Mouse (Mus musculus): ENCODE measurements around the gene Aasdhppt. TPM values are rescaled to one million over a fixed set of nuclear protein-coding genes. Genes with fewer than 3 reads are reported as not detected.

Aasdhppt gene
- polyA plus RNA-seq, 1 experiment from 2014 or later: 39.0 TPM

DNA sequence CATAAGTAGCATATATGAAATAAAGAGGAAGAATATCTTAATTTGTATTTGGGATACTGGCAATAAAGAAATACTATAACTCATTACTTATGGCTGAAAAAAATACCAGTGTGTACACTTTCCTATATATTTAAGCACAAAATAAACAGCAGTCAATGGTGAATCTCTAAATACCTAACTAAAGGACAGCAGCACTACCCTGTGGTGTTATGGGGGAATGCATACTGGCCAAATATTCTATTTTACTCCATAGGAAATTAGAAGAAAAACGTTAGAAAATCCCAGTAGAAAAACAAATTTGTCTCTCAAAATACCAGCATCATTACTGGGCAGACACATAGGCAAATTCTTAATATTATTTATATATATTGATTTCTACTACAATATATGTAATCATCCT, 4.4 kb downstream of the Aasdhppt start:
- Histone ChIP-seq H3K27me3 (replicated peaks; ENCODE audit: control insufficient read depth, insufficient read depth, low read length) (no peaks in the 10 kb centered on the region), H3K9ac (ENCODE audit: low read depth, low read length) (no peak overlapping the region), H3K27ac (ENCODE audit: low read depth, low read length) (no peak overlapping the region), H3K4me2 (no peak overlapping the region), H3K4me3 (ENCODE audit: low read depth, low read length) (no peak overlapping the region), H3K9me3 (ENCODE audit: control insufficient read depth, low read length) (no peaks in the 10 kb centered on the region), H3K4me1 (replicated peaks; ENCODE audit: control insufficient read depth, insufficient read depth, low read length) (no peaks in the 10 kb centered on the region; the same call in 1 of the 2 replicates), H3K36me3 (ENCODE audit: control insufficient read depth, insufficient read depth, low read length) (peaks cover 5% of the 10 kb centered on the region; the same call in 1 of the 2 replicates)
- 50% methylated on average over 1 of the region's 1 CpGs for WGBS
- ATAC-seq (replicated peaks; ENCODE audit: low FRiP score) (no peak), DNase-seq (ENCODE audit: low spot score) (no peak)

DNA sequence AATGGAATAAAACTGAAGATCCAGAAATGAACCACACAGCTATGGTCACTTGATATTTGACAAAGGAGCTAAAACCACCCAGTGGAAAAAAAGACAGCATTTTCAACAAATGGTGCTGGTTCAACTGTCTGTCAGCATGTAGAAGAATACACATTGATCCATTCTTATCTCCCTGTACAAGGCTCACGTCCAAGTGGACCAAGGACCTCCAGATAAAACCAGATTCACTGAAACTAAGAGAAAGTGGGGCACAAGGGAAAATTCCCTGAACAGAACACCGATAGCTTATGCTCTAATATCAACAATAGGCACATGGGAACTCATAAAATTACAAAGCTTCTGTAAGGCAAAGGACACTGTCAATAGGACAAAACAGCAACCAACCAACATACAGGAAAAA, 8.8 kb downstream of the Aasdhppt start:
- Histone ChIP-seq H3K4me1 (replicated peaks; ENCODE audit: control insufficient read depth, insufficient read depth, low read length) (no peaks in the 10 kb centered on the region), H3K9ac (ENCODE audit: low read depth, low read length) (no peak overlapping the region), H3K9me3 (ENCODE audit: control insufficient read depth, low read length) (no peaks in the 10 kb centered on the region), H3K27me3 (replicated peaks; ENCODE audit: control insufficient read depth, insufficient read depth, low read length) (no peaks in the 10 kb centered on the region), H3K27ac (ENCODE audit: low read depth, low read length) (no peak overlapping the region), H3K4me2 (no peak overlapping the region), H3K36me3 (ENCODE audit: control insufficient read depth, insufficient read depth, low read length) (peaks cover 9% of the 10 kb centered on the region), H3K4me3 (ENCODE audit: low read depth, low read length) (no peak overlapping the region)
- DNase-seq (ENCODE audit: low spot score) (no peak), ATAC-seq (replicated peaks; ENCODE audit: low FRiP score) (0 out of 2 replicates have a peak, but pooled peaks have one; percentile 39)
- 64% methylated on average over 2 of the region's 2 CpGs for WGBS

DNA sequence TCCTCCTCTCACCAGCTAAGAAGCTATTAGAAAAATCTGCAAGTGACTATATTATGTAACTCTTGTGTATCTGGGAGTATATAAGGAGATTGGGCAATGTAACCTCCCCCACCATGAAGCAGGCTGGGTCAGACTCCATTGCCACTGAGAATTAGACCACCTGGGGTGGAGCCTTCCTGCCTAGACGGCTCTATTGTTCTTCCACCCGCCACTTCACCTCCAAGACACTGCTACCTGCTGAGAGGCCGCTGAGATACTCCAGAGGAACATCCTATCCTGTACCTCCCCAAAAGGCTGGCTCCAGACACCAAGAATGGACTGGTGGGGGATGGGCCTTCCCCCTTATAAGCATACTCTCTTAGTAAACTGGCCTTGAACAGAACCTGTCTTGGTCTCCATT, 25.4 kb downstream of the Aasdhppt start:
- ATAC-seq (replicated peaks; ENCODE audit: low FRiP score) (peak; percentile 41), DNase-seq (ENCODE audit: low spot score) (no peak)
- WGBS: 46% methylated on average over 3 of the region's 3 CpGs

DNA sequence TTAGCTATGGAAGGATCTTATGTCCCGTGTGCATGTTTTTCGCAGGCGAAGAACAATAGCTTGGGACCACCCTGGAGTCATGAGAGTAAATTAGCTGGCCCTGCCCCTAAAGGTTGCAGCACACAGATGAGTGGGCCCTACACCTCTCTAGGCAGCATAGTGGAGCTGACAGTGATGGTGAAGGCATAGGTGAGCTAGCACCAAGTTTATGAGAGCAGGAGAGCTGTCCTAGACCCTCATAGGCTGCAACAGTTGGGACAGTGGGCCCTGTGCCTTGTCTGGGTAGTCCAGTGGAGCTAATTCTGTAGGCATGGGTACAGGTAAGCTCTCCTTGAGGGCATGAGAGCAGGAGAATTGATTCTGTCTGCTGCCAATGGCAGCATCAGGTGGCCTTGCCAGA, 42.4 kb downstream of the Aasdhppt start:
- Histone ChIP-seq H3K4me1 (replicated peaks; ENCODE audit: control insufficient read depth, insufficient read depth, low read length) (no peaks in the 10 kb centered on the region), H3K27ac (ENCODE audit: low read depth, low read length) (no peak overlapping the region), H3K9ac (ENCODE audit: low read depth, low read length) (no peak overlapping the region), H3K9me3 (ENCODE audit: control insufficient read depth, low read length) (no peaks in the 10 kb centered on the region), H3K4me2 (no peak overlapping the region), H3K27me3 (replicated peaks; ENCODE audit: control insufficient read depth, insufficient read depth, low read length) (no peaks in the 10 kb centered on the region), H3K4me3 (ENCODE audit: low read depth, low read length) (no peak overlapping the region), H3K36me3 (ENCODE audit: control insufficient read depth, insufficient read depth, low read length) (no peaks in the 10 kb centered on the region)
- ATAC-seq (replicated peaks; ENCODE audit: low FRiP score): no peak
- WGBS: 86% methylated on average over 3 of the region's 3 CpGs
- no peak for DNase-seq (ENCODE audit: low spot score)

More for the DNA sequence above, 25.4 kb downstream of the Aasdhppt start:
- no peaks in the 10 kb centered on the region for H3K4me1 ChIP-seq (replicated peaks; ENCODE audit: control insufficient read depth, insufficient read depth, low read length)
- H3K27ac ChIP-seq (ENCODE audit: low read depth, low read length): no peak overlapping the region
- no peak overlapping the region for H3K4me3 ChIP-seq (ENCODE audit: low read depth, low read length)
- no peaks in the 10 kb centered on the region for H3K9me3 ChIP-seq (ENCODE audit: control insufficient read depth, low read length)
- H3K9ac ChIP-seq (ENCODE audit: low read depth, low read length): no peak overlapping the region
- H3K4me2 ChIP-seq: no peak overlapping the region
- no peaks in the 10 kb centered on the region for H3K27me3 ChIP-seq (replicated peaks; ENCODE audit: control insufficient read depth, insufficient read depth, low read length)
- no peaks in the 10 kb centered on the region for H3K36me3 ChIP-seq (ENCODE audit: control insufficient read depth, insufficient read depth, low read length)

DNA sequence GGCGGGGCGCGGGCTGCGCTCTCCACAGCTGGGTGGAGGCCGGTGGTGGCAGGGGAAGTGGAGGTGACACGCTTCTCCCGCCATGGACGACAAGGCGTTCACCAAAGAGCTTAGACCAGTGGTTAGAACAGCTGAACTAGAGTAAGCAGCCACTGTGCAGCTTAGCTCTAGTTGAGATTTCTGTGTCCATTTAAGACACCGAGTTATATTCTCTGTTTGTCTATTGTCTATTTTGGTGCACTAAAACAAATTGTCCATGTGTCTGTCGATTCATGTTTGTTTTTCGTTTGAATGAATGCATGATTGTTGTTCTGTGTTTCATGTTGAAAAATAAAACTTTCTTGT, 48.6 kb downstream of the Aasdhppt start:
- no peak for ATAC-seq (replicated peaks; ENCODE audit: low FRiP score)
- H3K27me3 ChIP-seq (replicated peaks; ENCODE audit: control insufficient read depth, insufficient read depth, low read length): no peaks in the 10 kb centered on the region
- H3K27ac ChIP-seq (ENCODE audit: low read depth, low read length): no peak overlapping the region
- H3K4me3 ChIP-seq (ENCODE audit: low read depth, low read length): 0 out of 2 replicates have a peak overlapping the region, but pooled peaks have one; percentile 10
- H3K36me3 ChIP-seq (ENCODE audit: control insufficient read depth, insufficient read depth, low read length): no peaks in the 10 kb centered on the region
- H3K4me1 ChIP-seq (replicated peaks; ENCODE audit: control insufficient read depth, insufficient read depth, low read length): no peaks in the 10 kb centered on the region
- no peak for DNase-seq (ENCODE audit: low spot score)
- no peak overlapping the region for H3K9ac ChIP-seq (ENCODE audit: low read depth, low read length)
- peaks cover 8% of the 10 kb centered on the region for H3K9me3 ChIP-seq (ENCODE audit: control insufficient read depth, low read length)
- H3K4me2 ChIP-seq: no peak overlapping the region
- 65% methylated on average over 12 of the region's 12 CpGs for WGBS

DNA sequence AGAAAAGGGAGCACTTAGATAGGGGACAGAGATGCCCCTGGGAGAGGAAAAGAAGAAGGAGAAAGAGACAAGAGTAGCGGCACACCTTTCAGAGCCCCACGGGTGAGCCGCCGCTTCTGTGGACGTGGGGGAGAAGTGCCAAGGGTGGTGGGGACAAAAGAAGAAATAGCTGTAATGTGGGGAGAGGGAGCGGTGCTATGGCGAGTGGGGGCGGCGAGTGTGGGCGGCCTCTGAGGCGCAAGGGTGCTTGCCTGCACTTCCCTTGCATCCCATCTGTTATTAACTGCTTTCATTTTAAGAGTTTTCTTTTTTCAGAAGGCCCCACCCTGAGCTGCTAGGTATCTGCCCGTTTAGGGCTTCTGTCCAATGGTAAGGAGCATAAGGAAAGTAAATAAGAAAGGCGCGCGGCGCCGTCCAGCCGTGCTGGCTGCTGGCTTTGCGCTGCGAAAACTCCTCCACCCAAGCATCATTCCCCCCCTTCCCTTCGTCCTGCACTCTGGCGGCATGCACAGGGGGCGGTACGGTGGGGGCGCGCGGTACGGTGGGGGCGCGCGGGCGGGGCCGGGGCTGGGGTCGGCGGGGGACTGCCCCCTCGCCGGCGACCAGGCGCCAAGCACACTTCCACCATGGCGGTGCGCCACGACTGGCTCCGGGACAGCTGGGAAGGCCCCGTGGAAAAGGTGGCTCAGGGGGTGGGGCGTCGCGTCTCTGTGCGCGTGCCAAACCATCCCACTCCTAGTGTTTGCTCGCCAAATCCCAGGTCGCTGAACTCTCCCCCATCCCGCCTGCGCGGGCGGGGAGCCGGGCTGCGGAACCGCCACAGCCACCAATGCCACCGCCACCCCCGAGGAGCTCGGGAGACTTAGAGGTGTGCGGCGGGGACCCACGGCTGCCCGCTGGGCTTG, 49.2 kb downstream of the Aasdhppt start:
- Histone ChIP-seq H3K9me3 (ENCODE audit: control insufficient read depth, low read length) (peaks cover 8% of the 10 kb centered on the region), H3K27me3 (replicated peaks; ENCODE audit: control insufficient read depth, insufficient read depth, low read length) (no peaks in the 10 kb centered on the region), H3K36me3 (ENCODE audit: control insufficient read depth, insufficient read depth, low read length) (no peaks in the 10 kb centered on the region), H3K4me2 (no peak overlapping the region), H3K9ac (ENCODE audit: low read depth, low read length) (no peak overlapping the region), H3K27ac (ENCODE audit: low read depth, low read length) (no peak overlapping the region), H3K4me3 (ENCODE audit: low read depth, low read length) (peak overlapping the region; percentile 10; the same call in 1 of the 2 replicates), H3K4me1 (replicated peaks; ENCODE audit: control insufficient read depth, insufficient read depth, low read length) (no peaks in the 10 kb centered on the region)
- DNase-seq (ENCODE audit: low spot score) (peak; percentile 73), ATAC-seq (replicated peaks; ENCODE audit: low FRiP score) (no peak; the same call in 1 of the 2 replicates)
- WGBS: 48% methylated on average over 64 of the region's 65 CpGs

DNA sequence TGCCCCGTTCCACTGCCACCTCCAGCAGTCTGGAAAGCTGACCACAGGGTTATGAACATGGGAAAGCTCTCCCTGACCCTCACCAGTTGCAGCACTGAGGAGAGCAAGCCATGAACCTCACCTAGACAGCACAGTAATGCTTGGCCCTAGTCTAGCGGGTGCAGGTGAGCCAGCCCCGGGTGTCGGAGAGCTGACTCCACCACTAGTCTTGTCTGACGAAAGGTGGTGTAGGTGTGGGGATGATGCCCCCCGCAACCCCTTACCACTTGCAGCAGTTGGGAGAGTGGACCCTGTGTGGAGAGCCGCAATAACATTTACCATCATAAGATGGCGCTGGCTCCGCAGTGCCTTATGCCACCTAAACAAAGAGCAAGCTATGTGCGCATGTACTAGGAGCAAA, 50.2 kb downstream of the Aasdhppt start:
- H3K27ac ChIP-seq (ENCODE audit: low read depth, low read length): no peak overlapping the region
- H3K9me3 ChIP-seq (ENCODE audit: control insufficient read depth, low read length): peaks cover 8% of the 10 kb centered on the region
- no peaks in the 10 kb centered on the region for H3K27me3 ChIP-seq (replicated peaks; ENCODE audit: control insufficient read depth, insufficient read depth, low read length)
- 85% methylated on average over 10 of the region's 10 CpGs for WGBS
- no peak overlapping the region for H3K4me2 ChIP-seq
- H3K36me3 ChIP-seq (ENCODE audit: control insufficient read depth, insufficient read depth, low read length): no peaks in the 10 kb centered on the region
- no peak for DNase-seq (ENCODE audit: low spot score)
- H3K4me3 ChIP-seq (ENCODE audit: low read depth, low read length): no peak overlapping the region
- no peak for ATAC-seq (replicated peaks; ENCODE audit: low FRiP score)
- no peak overlapping the region for H3K9ac ChIP-seq (ENCODE audit: low read depth, low read length)
- no peaks in the 10 kb centered on the region for H3K4me1 ChIP-seq (replicated peaks; ENCODE audit: control insufficient read depth, insufficient read depth, low read length)
